Mouse (Mus musculus) CD4-positive, CD25-positive, alpha-beta regulatory T cell, adult 4 months (primary cell): ENCODE results near the gene Samm50. TPM values are rescaled to one million over a fixed set of nuclear protein-coding genes. Genes with fewer than 3 reads are reported as not detected.

ENCODE experiments used
- ATAC-seq: one replicate; pipeline ENCODE4 v1.8.0; 2017
- polyA plus RNA-seq, 2 experiments: library from polyadenylated mRNA; unstranded; fragments of 100-300 nt; shearing (Covaris generic); gene quantifications; one replicate each; pipeline ENCODE4 v1.2.1; 2017

Samm50 gene
- polyA plus RNA-seq, 2 experiments from 2014 or later, result 44.3 to 56.1 TPM

DNA sequence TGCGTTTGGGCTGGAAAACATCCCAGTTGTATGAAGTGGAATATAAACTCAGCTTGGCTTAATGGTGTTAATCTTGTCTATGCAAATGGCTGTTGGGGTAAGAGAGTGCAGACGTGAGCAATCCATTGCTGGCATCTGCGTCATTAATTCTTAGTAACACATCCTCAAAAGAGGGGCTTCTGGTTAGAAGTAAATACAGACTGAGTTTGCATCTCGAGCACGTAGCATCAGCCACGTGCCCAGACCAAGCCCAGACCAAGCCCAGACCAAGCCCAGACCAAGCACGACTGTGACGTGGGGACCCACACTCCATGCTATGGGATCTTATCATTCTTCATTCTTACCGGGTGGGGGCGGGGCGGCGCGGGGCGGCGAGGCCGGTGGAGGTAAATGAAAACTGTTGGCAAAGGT is 47.0 kb downstream of the Samm50 start:
- ATAC-seq, result no peak

DNA sequence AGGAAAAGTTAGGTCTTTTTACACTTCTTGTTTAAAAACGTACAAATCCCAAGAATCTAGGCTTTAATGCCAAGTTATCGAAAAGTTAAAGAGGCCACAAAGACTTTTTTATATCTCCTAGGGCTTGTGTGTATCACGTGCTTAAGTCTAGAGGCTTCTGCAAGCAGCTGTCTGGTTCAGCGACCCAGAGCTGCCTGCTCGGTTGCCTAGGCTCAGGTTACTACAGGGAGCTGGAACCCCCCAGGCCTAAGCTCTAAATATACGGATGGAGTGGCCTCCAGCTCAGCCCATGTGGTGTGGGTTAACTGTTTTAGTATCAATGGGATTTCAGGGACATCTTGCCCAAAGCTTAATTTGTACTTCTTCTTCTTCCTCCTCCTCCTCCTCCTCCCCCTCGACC is 49.5 kb downstream of the Samm50 start:
- no peak for ATAC-seq

GRCm38 (mm10) chr15:84245104-84245503 is 53.1 kb downstream of the Samm50 start:
- ATAC-seq, result no peak

DNA sequence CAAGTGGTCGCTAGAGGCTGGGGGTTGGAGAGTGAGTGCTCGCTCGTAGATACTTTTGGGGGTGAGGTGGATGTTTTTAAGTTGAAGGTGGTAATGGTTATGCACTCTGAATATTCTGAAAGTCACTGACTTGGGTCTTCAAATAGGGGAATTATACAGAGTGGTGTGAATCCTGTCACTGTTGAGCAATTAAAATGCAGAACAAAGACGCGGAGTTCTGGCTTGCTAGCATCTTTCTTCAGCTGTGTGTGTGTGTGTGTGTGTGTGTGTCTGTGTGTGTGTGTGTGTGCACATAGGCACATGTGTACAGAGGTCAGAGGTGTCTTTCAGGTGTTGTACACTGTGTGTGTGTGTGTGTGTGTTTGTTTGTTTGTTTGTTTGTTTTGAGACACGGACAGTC is 54.2 kb downstream of the Samm50 start:
- no peak for ATAC-seq

GRCm38 (mm10) chr15:84247309-84247708 is 55.3 kb downstream of the Samm50 start:
- no peak for ATAC-seq

GRCm38 (mm10) chr15:84251227-84251626 is 59.2 kb downstream of the Samm50 start:
- ATAC-seq, result no peak

- no peak for ATAC-seq
Observed at GRCm38 (mm10) chr15:84252645-84253044, 60.6 kb downstream of the Samm50 start.

DNA sequence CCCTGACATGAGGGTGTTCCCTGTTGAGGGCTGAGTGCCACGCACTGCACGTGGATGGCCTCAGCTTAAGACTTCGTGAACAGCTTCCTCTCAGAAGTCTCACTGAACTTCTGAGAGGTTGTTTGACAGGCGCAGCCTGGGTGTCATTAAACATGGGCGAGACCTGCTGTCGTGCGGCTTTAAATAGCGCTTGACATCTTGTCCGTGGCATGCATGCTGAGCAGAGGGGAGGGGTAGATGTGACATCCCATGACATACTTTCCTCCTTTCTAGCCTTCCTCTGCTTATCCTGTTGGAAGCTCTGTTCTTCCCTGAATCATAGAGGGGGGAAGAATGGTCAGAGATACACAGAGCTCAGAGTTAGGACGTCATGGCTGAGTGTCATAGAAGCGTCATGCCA is 61.7 kb downstream of the Samm50 start:
- ATAC-seq, result no peak

- no peak for ATAC-seq
Observed at GRCm38 (mm10) chr15:84254387-84254786, 62.3 kb downstream of the Samm50 start.

GRCm38 (mm10) chr15:84256254-84256850 is 64.3 kb downstream of the Samm50 start:
- ATAC-seq, result no peak

DNA sequence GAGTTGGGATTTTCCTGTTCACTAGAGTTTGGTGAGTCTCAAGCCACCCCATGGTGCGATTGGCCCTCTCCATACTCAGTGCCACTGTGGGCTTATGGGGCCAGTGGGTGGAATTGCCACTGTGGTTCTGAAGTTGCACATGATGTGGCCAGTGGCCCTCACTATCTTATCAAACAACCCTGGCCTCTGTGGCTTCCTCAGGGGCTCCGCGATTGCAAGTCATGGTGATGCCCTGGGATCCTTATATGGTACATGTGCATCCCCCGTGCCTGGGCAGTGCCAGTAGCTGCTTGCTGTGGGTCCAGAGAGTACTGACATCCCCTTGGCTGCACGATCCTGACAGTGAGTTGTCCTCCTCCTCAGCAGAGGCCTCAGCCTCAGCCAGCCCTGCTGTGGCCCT is 64.8 kb downstream of the Samm50 start:
- no peak for ATAC-seq

- ATAC-seq, result no peak
Observed at GRCm38 (mm10) chr15:84258602-84259355, 66.7 kb downstream of the Samm50 start.

DNA sequence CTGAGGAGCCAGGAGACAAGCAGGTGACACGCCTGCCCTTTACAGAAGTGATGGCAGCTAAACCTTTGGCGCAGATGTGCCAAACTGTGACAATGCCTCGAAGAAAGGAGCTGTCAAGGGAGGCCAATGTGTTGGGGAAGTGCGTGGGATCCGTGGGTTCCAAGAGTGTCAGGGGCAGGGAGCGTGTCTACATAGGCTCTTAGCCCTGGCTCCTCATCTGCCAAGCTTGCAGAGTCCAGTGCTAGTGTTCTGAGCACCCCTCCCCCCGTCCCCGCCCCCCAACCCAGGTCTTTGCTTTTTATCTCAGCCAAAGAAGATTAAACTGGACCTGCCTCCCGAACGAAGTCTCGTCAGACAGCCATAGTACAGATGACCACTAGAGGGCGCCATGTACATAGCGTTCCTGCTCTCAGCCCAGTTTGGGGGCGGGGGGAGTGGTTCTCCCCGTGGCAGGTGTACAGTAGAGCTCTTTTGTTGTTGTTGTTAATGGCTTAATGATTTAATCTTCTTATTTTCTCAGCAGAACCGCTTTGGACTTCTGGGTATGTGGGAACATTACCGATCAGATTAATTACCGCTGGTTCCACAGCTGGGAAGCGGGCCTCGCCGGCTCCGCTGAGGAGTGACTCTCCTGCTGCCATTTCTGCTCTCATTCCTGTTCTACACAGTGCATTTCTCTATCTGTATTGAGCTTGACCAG is 68.2 kb downstream of the Samm50 start:
- ATAC-seq, result no peak

DNA sequence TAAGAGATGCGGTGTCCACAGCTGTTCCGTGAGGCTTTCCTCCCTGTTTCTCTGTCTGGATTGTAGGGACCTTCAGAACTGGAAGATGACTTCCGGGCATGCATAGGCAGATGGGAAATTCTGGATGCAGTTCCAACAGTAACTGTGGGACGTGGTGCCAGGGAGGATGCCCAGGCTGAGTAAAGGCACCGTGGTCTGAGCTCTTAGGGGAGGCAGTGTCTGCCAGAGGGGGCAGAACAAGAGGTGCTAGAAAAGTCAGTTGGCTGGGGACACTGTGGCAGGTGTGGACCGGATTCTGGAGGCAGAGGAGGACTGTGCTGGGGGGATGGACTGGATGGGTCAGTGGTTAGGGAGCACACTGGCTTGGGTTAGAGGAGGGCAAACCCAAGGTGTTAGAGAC is 70.6 kb downstream of the Samm50 start:
- no peak for ATAC-seq

DNA sequence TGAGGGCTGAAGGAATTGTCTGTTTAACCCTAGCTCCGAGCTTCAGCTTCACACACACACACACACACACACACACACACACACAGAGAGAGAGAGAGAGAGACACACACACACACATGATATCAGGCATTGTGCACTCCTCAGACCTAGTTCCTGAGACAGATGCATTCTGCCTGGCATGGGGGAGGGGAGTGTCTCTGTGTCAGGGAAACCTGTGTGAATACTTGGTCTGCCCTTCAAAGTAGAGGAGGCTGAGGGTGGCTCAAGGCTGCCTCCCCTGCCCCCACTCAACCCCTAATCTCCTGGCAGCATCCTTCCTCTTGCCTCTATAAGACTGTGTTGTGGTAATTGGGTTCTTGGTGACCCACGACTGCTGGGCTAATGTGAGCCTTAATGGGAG is 71.5 kb downstream of the Samm50 start:
- no peak for ATAC-seq

- ATAC-seq, result no peak
Observed at GRCm38 (mm10) chr15:84265141-84265540, 73.1 kb downstream of the Samm50 start.

DNA sequence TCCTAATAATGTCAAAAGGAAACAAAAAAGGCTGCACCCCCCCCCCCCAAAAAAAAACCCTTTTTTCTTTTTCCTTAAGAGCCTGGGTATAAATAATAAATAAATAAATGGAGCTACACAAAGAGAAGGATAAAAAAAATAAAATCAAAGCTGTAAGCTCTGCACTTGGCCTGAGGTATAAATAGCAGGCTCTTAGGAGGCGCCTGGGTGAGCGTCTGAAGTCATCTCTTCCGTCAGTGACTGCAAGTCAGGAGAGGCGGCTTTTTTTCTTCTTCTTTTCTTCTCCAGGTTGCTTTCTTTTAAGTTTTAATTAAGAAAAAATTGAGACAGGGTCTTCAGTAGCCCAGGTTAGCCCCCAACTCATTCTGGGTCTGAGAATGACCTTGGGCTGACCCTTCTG is 74.2 kb downstream of the Samm50 start:
- no peak for ATAC-seq

Other genes starting within 250 kb of the Samm50 start
- gene Efcab6, start 126.9 kb upstream of the Samm50 start, polyA plus RNA-seq, result not detected
- not detected for gene Sult4a1, start 86.5 kb upstream of the Samm50 start, polyA plus RNA-seq
- not detected for gene Pnpla5, start 69.1 kb upstream of the Samm50 start, polyA plus RNA-seq
- gene Pnpla3, start 24.4 kb upstream of the Samm50 start, polyA plus RNA-seq, result 1 to 10 TPM in 1 of 2 experiments, not detected in 1; 1.9 TPM
- 1 to 10 TPM in 1 of 2 experiments, not detected in 1; 2.4 TPM for gene Parvb, start 39.8 kb downstream of the Samm50 start, polyA plus RNA-seq
- gene Parvg, start 131.8 kb downstream of the Samm50 start, polyA plus RNA-seq, result 100 to 1,000 TPM in 1 of 2 experiments, 10 to 100 TPM in 1; 76.0 to 134 TPM